Mouse (Mus musculus) cerebellum, postnatal 25 days (tissue): ENCODE measurements at regions not wholly inside any gene's neighbourhood (a gene's known extent, or its start where the extent isn't known, plus 50 kb on each side); places are given as distances from the start of the nearest gene placed in this dataset.
"Not testable (repeated sequence)": the region's sequence is repeated elsewhere in the genome, so short reads cannot be mapped to it uniquely, and the experiment has no call there.

Experiments used
- DNase-seq, 2 experiments: peaks; one replicate each; pipeline ENCODE4 v3.0.0; 2021; ENCODE audit warnings: mixed read lengths in 2 of 2

DNA sequence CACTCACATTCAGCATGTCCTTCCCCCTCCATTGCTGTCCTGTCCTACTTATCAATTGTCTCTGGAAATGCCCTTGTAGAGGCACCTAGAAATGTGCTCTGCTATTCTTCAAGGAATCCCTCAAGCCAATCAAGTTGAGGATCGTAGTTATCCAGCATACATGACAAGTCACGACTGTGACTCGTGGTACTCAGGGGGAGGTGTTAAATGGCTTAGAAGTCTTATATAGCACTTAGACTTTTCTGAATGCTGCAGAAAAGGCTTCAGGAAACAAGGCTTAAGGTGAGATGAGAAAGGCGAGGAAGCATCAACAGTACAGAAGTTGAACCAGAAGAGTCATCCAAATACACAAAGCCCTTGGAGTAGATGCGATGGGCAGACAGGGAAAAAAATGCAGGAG lies 467.5 kb upstream of the Smim15 start:
- no peak for DNase-seq

DNA sequence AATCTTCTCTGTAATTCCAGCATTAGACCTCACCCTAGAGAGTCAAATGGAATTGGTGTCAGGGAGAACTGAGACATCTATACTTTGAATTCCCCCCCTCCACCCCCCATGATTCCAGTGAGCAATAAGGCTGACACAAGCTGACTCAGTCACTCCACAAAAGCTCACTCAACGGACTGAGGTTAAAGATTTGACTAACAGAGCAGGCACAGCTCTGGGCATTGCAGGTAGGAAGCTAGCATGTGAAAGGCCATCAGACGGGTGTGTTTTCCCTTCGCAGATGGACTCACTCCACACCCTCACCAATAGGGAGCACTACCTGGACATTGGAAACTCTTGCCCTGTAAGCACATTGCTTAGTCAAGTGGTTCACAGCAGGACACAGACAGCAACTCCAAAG lies 469.2 kb upstream of the Smim15 start:
- no peak for DNase-seq

- no peak for DNase-seq
Measured at GRCm38 (mm10) chr13:107573499-107574355, 470.5 kb upstream of the Smim15 start.

- no peak for DNase-seq
Measured at GRCm38 (mm10) chr13:107571539-107571938, 472.7 kb upstream of the Smim15 start.

GRCm38 (mm10) chr13:107569477-107569876 lies 474.8 kb upstream of the Smim15 start:
- no peak for DNase-seq

GRCm38 (mm10) chr13:107568701-107569121 lies 475.5 kb upstream of the Smim15 start:
- no peak for DNase-seq

GRCm38 (mm10) chr13:107562463-107562862 lies 481.8 kb upstream of the Smim15 start:
- DNase-seq, result no peak

GRCm38 (mm10) chr13:107561529-107561928 lies 482.7 kb upstream of the Smim15 start:
- DNase-seq, result no peak

DNA sequence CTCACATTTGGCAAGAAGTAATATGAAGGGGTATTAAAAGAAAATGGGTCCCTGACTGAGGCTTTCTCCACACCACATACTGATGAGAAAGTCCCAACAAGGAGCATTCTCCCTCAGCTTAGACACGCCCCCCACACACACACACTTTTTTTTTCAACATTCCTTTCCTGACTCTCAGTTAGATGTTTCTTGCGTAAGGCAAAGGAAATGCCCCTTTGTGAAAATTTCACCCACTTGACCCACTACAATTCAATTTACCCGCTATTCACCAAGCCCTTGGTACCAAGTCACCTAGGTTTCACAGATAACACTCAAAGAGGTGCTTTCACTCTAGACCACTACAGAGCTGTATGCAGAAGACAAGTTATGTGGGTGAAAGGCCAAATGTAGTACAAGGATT lies 488.3 kb upstream of the Smim15 start:
- DNase-seq, result no peak

DNA sequence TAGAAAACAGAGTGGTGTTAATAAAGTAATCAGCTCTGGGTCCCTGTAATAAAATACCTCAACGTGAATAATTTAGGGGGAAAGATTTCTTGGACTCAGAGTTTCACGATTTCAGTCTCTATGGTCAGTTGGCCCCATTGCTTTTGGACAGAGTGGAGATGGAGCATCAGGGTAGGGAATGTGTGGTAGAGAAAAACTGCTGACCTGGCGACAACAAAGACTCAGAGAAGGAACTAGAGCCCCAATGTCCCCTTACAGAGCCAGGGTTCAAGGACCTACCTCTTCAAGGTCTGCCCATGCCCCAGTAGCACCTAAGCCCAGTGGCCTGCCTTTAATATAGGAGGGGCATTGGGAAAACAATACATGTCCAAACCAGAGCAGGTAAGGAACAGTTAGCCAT lies 490.2 kb upstream of the Smim15 start:
- no peak for DNase-seq

DNA sequence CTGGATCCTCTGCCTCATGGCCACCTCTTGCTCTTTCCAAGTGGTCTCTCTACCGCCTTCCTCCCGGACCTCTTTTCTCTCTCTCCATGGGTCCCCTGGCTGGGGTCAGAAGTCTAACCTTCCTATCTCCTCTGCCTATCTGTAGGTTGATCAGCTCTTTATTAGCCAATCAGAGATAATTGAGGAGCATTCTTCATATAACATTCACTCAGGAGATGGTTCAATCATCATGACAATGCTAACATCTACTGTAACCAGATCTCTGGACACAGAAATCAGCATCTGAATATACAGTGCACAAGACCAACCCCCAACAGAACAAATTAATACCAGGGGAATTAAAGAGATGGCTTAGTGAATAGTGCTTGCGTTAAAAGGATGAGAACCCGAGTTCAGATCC lies 492.1 kb upstream of the Smim15 start:
- no peak for DNase-seq

- DNase-seq, result not testable (repeated sequence)
Measured at GRCm38 (mm10) chr13:107549995-107550394, 494.3 kb upstream of the Smim15 start.

DNA sequence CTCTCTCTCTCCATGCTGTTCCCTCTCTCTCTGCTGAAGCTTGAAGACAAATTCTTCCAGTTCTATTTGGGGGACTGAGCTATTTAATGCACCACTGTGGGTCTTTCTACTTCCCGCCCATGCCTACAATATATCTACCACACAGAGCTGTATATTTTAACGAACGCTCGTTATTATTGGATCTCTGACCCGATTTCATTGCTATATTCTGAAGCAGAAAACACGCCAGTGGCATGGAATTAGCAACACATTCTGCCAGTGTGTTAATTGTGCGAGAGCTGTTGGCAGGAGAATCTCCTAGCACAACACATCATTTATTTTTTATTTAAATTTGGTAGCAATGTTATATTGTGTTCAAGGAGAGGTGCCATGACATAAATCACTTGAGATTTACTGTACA lies 497.2 kb upstream of the Smim15 start:
- no peak for DNase-seq

- no peak for DNase-seq
Measured at GRCm38 (mm10) chr13:107546181-107546900, 497.9 kb upstream of the Smim15 start.

DNA sequence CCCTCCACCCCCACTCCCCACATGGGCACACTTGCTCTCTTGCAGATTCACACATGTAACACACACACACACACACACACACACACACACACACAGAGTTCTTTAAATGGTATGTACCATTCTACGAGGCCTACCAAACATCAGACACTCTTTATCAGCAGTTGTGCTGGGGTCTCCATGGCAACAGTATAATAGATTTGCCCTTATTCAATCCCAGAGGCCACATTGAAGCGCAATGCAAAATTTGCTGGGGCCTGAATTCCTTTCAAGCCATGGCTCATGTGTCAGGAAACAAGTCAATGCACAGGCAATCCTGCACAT lies 502.7 kb upstream of the Smim15 start:
- no peak for DNase-seq

GRCm38 (mm10) chr13:107540784-107541634 lies 503.2 kb upstream of the Smim15 start:
- peak; percentile 40 to 49 for DNase-seq

DNA sequence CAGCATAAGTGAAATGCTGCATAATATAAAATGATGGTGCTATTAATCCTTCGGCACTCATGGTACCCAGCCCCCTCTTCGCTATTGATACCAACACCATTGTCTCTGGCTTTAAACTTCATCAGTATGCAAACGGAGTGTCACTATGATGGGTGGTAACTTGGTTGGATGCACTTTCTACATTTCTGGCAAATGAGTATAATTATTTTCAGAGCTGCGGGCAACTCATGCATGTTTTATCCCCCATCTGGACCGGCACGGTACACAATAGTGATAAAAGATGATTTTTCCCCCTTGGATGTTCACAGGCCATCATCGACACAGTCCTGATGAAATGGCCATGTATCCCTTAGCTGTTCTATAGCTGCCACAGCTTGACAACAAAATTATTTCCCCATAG lies 503.9 kb upstream of the Smim15 start:
- no peak for DNase-seq

GRCm38 (mm10) chr13:107539867-107540266 lies 504.4 kb upstream of the Smim15 start:
- DNase-seq, result no peak

- DNase-seq, result no peak
Measured at GRCm38 (mm10) chr13:107539326-107539725, 504.9 kb upstream of the Smim15 start.

- no peak for DNase-seq
Measured at GRCm38 (mm10) chr13:107535213-107535612, 509.0 kb upstream of the Smim15 start.

DNA sequence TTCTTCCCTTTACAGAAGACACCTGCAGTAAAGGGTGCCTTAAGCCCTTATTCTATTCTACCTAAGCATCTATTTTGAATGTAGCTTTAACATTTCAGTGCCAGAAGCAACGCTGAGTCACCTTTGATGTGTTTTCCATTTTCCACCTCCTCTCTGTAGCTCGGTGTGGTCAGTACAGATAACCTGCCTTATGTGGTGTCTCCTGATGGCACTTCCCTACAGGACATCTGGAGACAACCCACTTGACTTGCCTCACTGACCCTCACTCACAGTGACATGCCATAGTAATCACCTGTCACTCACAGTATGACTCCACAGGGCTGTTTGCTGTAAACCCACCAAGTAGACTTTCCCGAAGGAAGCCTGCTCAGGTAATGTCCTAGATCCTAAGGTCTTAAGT lies 510.9 kb upstream of the Smim15 start:
- DNase-seq, result no peak

DNA sequence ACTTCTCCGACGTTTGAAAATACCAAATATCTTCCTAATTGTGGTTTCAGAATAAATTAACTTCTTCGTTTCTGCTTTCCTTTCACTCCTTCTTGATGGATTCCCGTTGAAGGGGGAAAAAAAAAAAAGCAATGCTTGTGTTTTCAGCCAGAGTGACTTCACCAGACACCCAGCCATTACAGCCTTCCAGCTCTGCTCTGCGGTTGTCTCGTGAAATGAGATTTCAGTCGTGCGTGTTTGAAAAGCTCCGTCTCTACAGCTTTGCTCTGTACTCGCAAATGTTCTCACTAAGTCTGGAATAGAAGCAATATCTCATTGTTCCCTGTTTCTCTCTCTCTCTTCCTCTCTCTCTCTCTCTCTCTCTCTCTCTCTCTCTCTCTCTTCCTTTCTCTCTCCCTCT lies 509.6 kb upstream of the Kif2a start:
- no peak for DNase-seq

DNA sequence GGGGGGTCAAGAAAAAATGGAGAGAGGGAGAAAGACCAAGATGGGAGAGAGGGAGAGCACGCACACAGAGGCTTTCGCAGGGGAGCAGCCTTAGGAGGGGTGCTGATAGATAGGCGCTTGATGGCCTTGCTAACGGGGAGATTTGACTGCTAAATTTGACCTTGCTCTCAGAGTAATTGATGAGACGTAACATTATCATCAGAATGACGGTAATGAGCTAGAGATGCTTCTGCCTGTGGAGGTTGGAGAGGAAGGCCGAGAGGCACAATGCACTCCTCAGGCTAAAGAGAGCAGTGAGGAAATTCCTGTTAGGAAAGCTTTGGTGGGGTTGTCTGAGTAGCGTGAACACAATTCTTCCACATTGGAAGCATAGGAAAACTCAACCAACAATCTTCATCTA lies 509.1 kb upstream of the Kif2a start:
- no peak for DNase-seq
